Mouse (Mus musculus) CH12.LX (cell line): ENCODE measurements at regions not wholly inside any gene's neighbourhood (a gene's known extent, or its start where the extent isn't known, plus 50 kb on each side); places are given as distances from the start of the nearest gene placed in this dataset.

Experiments
- DNase-seq: peaks from one replicate; pipeline ENCODE4 v3.0.0-alpha.2; 2013; ENCODE audit errors: extremely low read depth
- H3K27ac ChIP-seq: 2 replicates; pipeline ENCODE4 v1.5.1; 2012; ENCODE audit warnings: low read depth, mild to moderate bottlenecking, control low read depth, moderate library complexity; ENCODE audit not compliant: insufficient read depth
- H3K27me3 ChIP-seq: replicated peaks from 2 replicates; pipeline ENCODE3; 2012; ENCODE audit warnings: inconsistent platforms
- H3K36me3 ChIP-seq, 2 experiments: replicated peaks in 1 of 2; 2 replicates each; pipeline versions ENCODE3 to v1.6.1; 2012; ENCODE audit warnings: inconsistent platforms in 1 of 2, low read length in 1 of 2, mild to moderate bottlenecking in 1 of 2, mixed read lengths in 1 of 2, moderate library complexity in 1 of 2; ENCODE audit not compliant: control insufficient read depth in 1 of 2, insufficient read depth in 1 of 2
- H3K4me1 ChIP-seq, 2 experiments: 2 replicates each; pipeline ENCODE4 v1.6.1; 2012; ENCODE audit warnings: inconsistent platforms in 1 of 2, moderate library complexity in 1 of 2; ENCODE audit not compliant: insufficient read depth in 2 of 2, control insufficient read depth in 1 of 2
- H3K4me2 ChIP-seq: 2 replicates; pipeline ENCODE4 v1.6.1; 2012; ENCODE audit warnings: low read depth, mild to moderate bottlenecking, control low read depth; ENCODE audit not compliant: poor library complexity, insufficient read depth, severe bottlenecking
- H3K4me3 ChIP-seq, 3 experiments: fragments of 150-350 bp in 1 of 3; sonication (generic) in 1 of 3; replicated peaks in 1 of 3; 2 replicates each; pipeline versions ENCODE3 to v1.5.1; 2011 to 2012; ENCODE audit warnings: low read depth in 2 of 3, low read length in 2 of 3, mild to moderate bottlenecking in 2 of 3, moderate library complexity in 2 of 3, control low read depth in 1 of 3, improper control_type of control experiment in 1 of 3, inconsistent platforms in 1 of 3, mixed read lengths in 1 of 3; ENCODE audit not compliant: poor library complexity in 1 of 3
- H3K79me2 ChIP-seq: replicated peaks from 2 replicates; pipeline ENCODE4 v1.6.1; 2012; ENCODE audit warnings: mild to moderate bottlenecking, moderate library complexity; ENCODE audit not compliant: control insufficient read depth, poor library complexity, insufficient read depth, severe bottlenecking; ENCODE audit errors: extremely low read depth
- H3K9ac ChIP-seq: 2 replicates; pipeline ENCODE4 v1.6.1; 2012; ENCODE audit warnings: low read depth, mild to moderate bottlenecking, control low read depth, moderate library complexity; ENCODE audit not compliant: insufficient read depth
- H3K9me3 ChIP-seq: replicated peaks from 2 replicates; pipeline ENCODE3; 2012; ENCODE audit warnings: low read length, inconsistent platforms, mixed read lengths
- BHLHE40 ChIP-seq: IDR thresholded peaks from 2 replicates; pipeline ENCODE4 v1.6.1; 2011; ENCODE audit warnings: mild to moderate bottlenecking, low read depth, low read length, improper control_type of control experiment
- CHD1 ChIP-seq: IDR thresholded peaks from 2 replicates; pipeline ENCODE4 v1.6.1; 2012; ENCODE audit warnings: low read depth, low read length, improper control_type of control experiment, inconsistent platforms
- CTCF ChIP-seq, 2 experiments: IDR thresholded peaks in 1 of 2; conservative IDR thresholded peaks in 1 of 2; 2 replicates each; pipeline ENCODE4 v1.5.1; 2011 to 2012; ENCODE audit warnings: low read depth in 2 of 2, low read length in 2 of 2, improper control_type of control experiment in 1 of 2, inconsistent platforms in 1 of 2, mild to moderate bottlenecking in 1 of 2, moderate library complexity in 1 of 2
- E2F4 ChIP-seq: IDR thresholded peaks from 2 replicates; pipeline ENCODE4 v1.6.1; 2011; ENCODE audit warnings: low read depth, low read length, improper control_type of control experiment; ENCODE audit not compliant: insufficient replicate concordance
- ELF1 ChIP-seq: IDR thresholded peaks from 2 replicates; pipeline ENCODE4 v1.6.1; 2014; ENCODE audit warnings: low read depth, mild to moderate bottlenecking, inconsistent platforms, low read length, improper control_type of control experiment
- ETS1 ChIP-seq: conservative IDR thresholded peaks from 2 replicates; pipeline ENCODE4 v1.6.1; 2012; ENCODE audit warnings: low read depth, mild to moderate bottlenecking, inconsistent platforms, low read length, improper control_type of control experiment, moderate library complexity
- IRF4 ChIP-seq: IDR thresholded peaks from 2 replicates; pipeline ENCODE4 v1.6.1; 2014; ENCODE audit warnings: low read depth, mild to moderate bottlenecking, inconsistent platforms, low read length, improper control_type of control experiment
- JUN ChIP-seq: IDR thresholded peaks from 2 replicates; pipeline ENCODE4 v1.6.1; 2011; ENCODE audit warnings: low read depth, mild to moderate bottlenecking, low read length, improper control_type of control experiment, moderate library complexity; ENCODE audit not compliant: insufficient read depth
- JUND ChIP-seq: conservative IDR thresholded peaks from 2 replicates; pipeline ENCODE4 v1.6.1; 2011; ENCODE audit warnings: low read depth, low read length, improper control_type of control experiment
- KAT2A ChIP-seq: IDR thresholded peaks from 2 replicates; pipeline ENCODE4 v1.6.1; 2012; ENCODE audit warnings: low read length, improper control_type of control experiment, inconsistent platforms; ENCODE audit not compliant: insufficient replicate concordance
- MAFK ChIP-seq: IDR thresholded peaks from 2 replicates; pipeline ENCODE4 v1.6.1; 2011; ENCODE audit warnings: low read length, improper control_type of control experiment; ENCODE audit not compliant: insufficient replicate concordance
- MYC ChIP-seq: IDR thresholded peaks from 2 replicates; pipeline ENCODE4 v1.6.1; 2011; ENCODE audit warnings: low read depth, mild to moderate bottlenecking, improper control_type of control experiment, low read length
- NRF1 ChIP-seq: IDR thresholded peaks from 2 replicates; pipeline ENCODE4 v1.6.1; 2014; ENCODE audit warnings: low read depth, mild to moderate bottlenecking, inconsistent platforms, low read length, improper control_type of control experiment, moderate library complexity
- PAX5 ChIP-seq: IDR thresholded peaks from 2 replicates; pipeline ENCODE4 v1.6.1; 2012; ENCODE audit warnings: low read length, inconsistent platforms, mixed read lengths
- POLR2A ChIP-seq: IDR thresholded peaks from 2 replicates; pipeline ENCODE4 v1.6.1; 2011; ENCODE audit warnings: low read depth, mild to moderate bottlenecking, improper control_type of control experiment, low read length
- POLR2AphosphoS2 ChIP-seq: IDR thresholded peaks from 2 replicates; pipeline ENCODE4 v1.6.1; 2011; ENCODE audit warnings: low read depth, low read length, improper control_type of control experiment
- RAD21 ChIP-seq: IDR thresholded peaks from 2 replicates; pipeline ENCODE4 v1.6.1; 2011; ENCODE audit warnings: low read depth, mild to moderate bottlenecking, low read length, improper control_type of control experiment, moderate library complexity
- RCOR1 ChIP-seq: conservative IDR thresholded peaks from 2 replicates; pipeline ENCODE4 v1.6.1; 2012; ENCODE audit warnings: low read depth, mild to moderate bottlenecking, inconsistent platforms, low read length, improper control_type of control experiment
- SIN3A ChIP-seq: IDR thresholded peaks from 2 replicates; pipeline ENCODE4 v1.6.1; 2012; ENCODE audit warnings: low read length, improper control_type of control experiment, inconsistent platforms
- SMC3 ChIP-seq: IDR thresholded peaks from 2 replicates; pipeline ENCODE4 v1.6.1; 2011; ENCODE audit warnings: low read depth, low read length, improper control_type of control experiment
- TBP ChIP-seq: conservative IDR thresholded peaks from 2 replicates; pipeline ENCODE4 v1.6.1; 2011; ENCODE audit warnings: low read depth, low read length, improper control_type of control experiment
- TCF12 ChIP-seq: IDR thresholded peaks from 2 replicates; pipeline ENCODE4 v1.6.1; 2014; ENCODE audit warnings: low read depth, mild to moderate bottlenecking, inconsistent platforms, low read length, improper control_type of control experiment
- UBTF ChIP-seq: IDR thresholded peaks from 2 replicates; pipeline ENCODE4 v1.6.1; 2012; ENCODE audit warnings: low read depth, mild to moderate bottlenecking, inconsistent platforms, low read length, improper control_type of control experiment, moderate library complexity
- USF1 ChIP-seq: IDR thresholded peaks from 2 replicates; pipeline ENCODE4 v1.6.1; 2014; ENCODE audit warnings: low read depth, mild to moderate bottlenecking, inconsistent platforms, low read length, improper control_type of control experiment
- ZC3H11A ChIP-seq: IDR thresholded peaks from 2 replicates; pipeline ENCODE4 v1.6.1; 2012; ENCODE audit warnings: low read depth, mild to moderate bottlenecking, inconsistent platforms, low read length, improper control_type of control experiment
- dilution Hi-C: fragments of 300-500 bp; cut with MboI; formaldehyde crosslinking; loops from 2 replicates; pipeline ENCODE4 v1.14.3; 2020; ENCODE audit warnings: low sequenced_read_pairs; ENCODE audit not compliant: extremely low pct_unique_long_range_greater_than_20kb, extremely low pct_ligation_motif_present
- in situ Hi-C: fragments of 300-500 bp; cut with MboI; formaldehyde crosslinking; loops from 3 replicates; pipeline ENCODE4 v1.14.3; 2019; ENCODE audit warnings: low sequenced_read_pairs, low pct_ligation_motif_present, low pct_unique_long_range_greater_than_20kb, mixed read lengths

- Histone ChIP-seq H3K36me3 (no peaks in the 10 kb centered on the region), H3K4me1 (peaks cover 1 to 3% of the 10 kb centered on the region in 2 experiments; a peak in 3 of 4 replicates), H3K9ac (no peak overlapping the region), H3K79me2 (no peaks in the 10 kb centered on the region), H3K27ac (no peak overlapping the region), H3K27me3 (peaks cover 2% of the 10 kb centered on the region), H3K4me3 (no peak overlapping the region)
- dilution Hi-C loops, result no loop called here
- TF ChIP-seq CHD1, result no peak
- no peak for TF ChIP-seq UBTF
- TF ChIP-seq PAX5, result no peak
- no peak for TF ChIP-seq POLR2AphosphoS2
- no peak for TF ChIP-seq USF1
- TF ChIP-seq JUN, result no peak
- TF ChIP-seq SIN3A, result no peak
- no peak for TF ChIP-seq IRF4
- TF ChIP-seq ETS1, result no peak
- no peak for TF ChIP-seq MYC
- no peak for TF ChIP-seq TBP
- TF ChIP-seq, all 38 proteins: peak for 0
- Histone ChIP-seq H3K4me2 (no peak overlapping the region), H3K9me3 (no peaks in the 10 kb centered on the region)
- in situ Hi-C loops, result no loop called here
- DNase-seq, result no peak
Measured at GRCm38 (mm10) chr9:120820892-120821291, 108.1 kb upstream of the Ctnnb1 start.

DNA sequence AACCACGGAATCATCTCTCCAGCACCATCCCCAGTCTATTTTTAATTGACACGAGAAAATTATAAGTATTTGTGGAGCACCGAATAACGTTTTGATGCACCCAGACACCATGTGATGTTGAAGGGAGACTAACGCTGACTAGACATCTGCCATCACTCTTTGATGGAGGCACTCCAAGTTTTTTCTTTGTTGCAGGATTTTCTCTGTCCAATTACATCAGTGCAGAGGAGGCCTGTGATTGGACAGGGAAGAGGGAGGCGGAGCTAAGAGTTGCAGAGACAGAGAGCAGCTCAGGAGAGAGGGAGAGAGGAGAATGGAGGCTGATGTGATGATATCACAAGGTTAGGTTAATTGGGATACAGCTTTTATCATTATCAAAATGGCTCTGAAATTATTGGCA lies 105.6 kb upstream of the Ctnnb1 start:
- DNase-seq, result no peak
- Histone ChIP-seq H3K9ac (no peak overlapping the region), H3K27ac (no peak overlapping the region), H3K79me2 (no peaks in the 10 kb centered on the region), H3K27me3 (peaks cover 2% of the 10 kb centered on the region), H3K9me3 (no peaks in the 10 kb centered on the region), H3K4me1 (peaks cover 3 to 6% of the 10 kb centered on the region in 2 experiments), H3K36me3 (no peaks in the 10 kb centered on the region), H3K4me2 (no peak overlapping the region)
- dilution Hi-C loops, result no loop called here
- in situ Hi-C loops, result no loop called here
- TF ChIP-seq ELF1 (no peak), NRF1 (no peak), BHLHE40 (no peak), JUN (no peak), JUND (no peak), PAX5 (no peak), SIN3A (no peak), RCOR1 (no peak), SMC3 (no peak), RAD21 (no peak), TCF12 (no peak), TBP (no peak), POLR2A (no peak), CTCF (conservative IDR thresholded peaks at IDR 0.05 in 1 of 2, IDR thresholded peaks at IDR 0.05 in 1 of 2; ENCODE audit: low read depth in 2 of 2, low read length in 2 of 2) (no peak), ZC3H11A (no peak), MAFK (no peak), E2F4 (no peak), KAT2A (no peak)
- TF ChIP-seq, all 38 proteins: peak for 0
- H3K4me3 ChIP-seq, result no peak overlapping the region
